Mouse (Mus musculus) brain, embryonic 14.5 days (tissue): Measurements from ENCODE around the gene Il17rc.

Experiments
- CTCF ChIP-seq: fragments of 200-500 bp; IDR thresholded peaks from 2 replicates; pipeline ENCODE4 v1.5.1; 2012; ENCODE audit warnings: inconsistent platforms, mild to moderate bottlenecking, moderate library complexity, borderline replicate concordance; ENCODE audit not compliant: insufficient read depth, insufficient read length; ENCODE audit errors: extremely low read depth
- POLR2A ChIP-seq: fragments of 200-500 bp; IDR thresholded peaks from 2 replicates; pipeline ENCODE4 v1.6.1; 2012; ENCODE audit warnings: mild to moderate bottlenecking, inconsistent platforms, borderline replicate concordance; ENCODE audit not compliant: poor library complexity, insufficient read depth, insufficient read length, severe bottlenecking; ENCODE audit errors: extremely low read depth

- TF ChIP-seq CTCF (no peak), POLR2A (no peak)
Measured at GRCm38 (mm10) chr6:113457952-113458534, 13.2 kb upstream of the Il17rc start, which contains the start of gene Il17re.
